Mouse (Mus musculus) midbrain, embryonic 15.5 days (tissue): ENCODE results near the gene Myoz1. TPM values are rescaled to one million over a fixed set of nuclear protein-coding genes. Genes with fewer than 3 reads are reported as not detected.

Source experiments
- ATAC-seq: fragments of 200-750 bp; cut with Nextera tagmentation; replicated peaks from 2 replicates; pipeline ENCODE4 v1.8.0; 2017; ENCODE audit warnings: moderate TSS enrichment
- H3K27ac ChIP-seq: fragments of 300-500 bp; sonication (generic); 2 replicates; pipeline ENCODE4 v1.5.1; 2015; ENCODE audit warnings: mild to moderate bottlenecking, inconsistent platforms
- H3K27me3 ChIP-seq: fragments of 300-500 bp; sonication (generic); replicated peaks from 2 replicates; pipeline ENCODE4 v1.6.1; 2015; ENCODE audit warnings: inconsistent platforms
- H3K36me3 ChIP-seq: fragments of 300-500 bp; sonication (generic); replicated peaks from 2 replicates; pipeline ENCODE4 v1.6.1; 2015; ENCODE audit warnings: inconsistent platforms
- H3K4me1 ChIP-seq: fragments of 300-500 bp; sonication (generic); 2 replicates; pipeline ENCODE4 v1.6.1; 2015; ENCODE audit warnings: inconsistent platforms
- H3K4me2 ChIP-seq: fragments of 300-500 bp; sonication (generic); 2 replicates; pipeline ENCODE4 v1.6.1; 2015; ENCODE audit warnings: inconsistent platforms, mild to moderate bottlenecking, moderate library complexity
- H3K4me3 ChIP-seq: fragments of 300-500 bp; sonication (generic); 2 replicates; pipeline ENCODE4 v1.5.1; 2015; ENCODE audit warnings: mild to moderate bottlenecking, inconsistent platforms
- H3K9ac ChIP-seq: fragments of 300-500 bp; sonication (generic); 2 replicates; pipeline ENCODE4 v1.6.1; 2015; ENCODE audit warnings: mild to moderate bottlenecking, inconsistent platforms
- H3K9me3 ChIP-seq: fragments of 300-500 bp; sonication (generic); 2 replicates; pipeline ENCODE4 v1.6.1; 2016; ENCODE audit warnings: inconsistent platforms
- WGBS: fragments of 180-500 bp; shearing (Covaris S2); methylation state at CpG from one replicate; pipeline ENCODE4 v1.1.7; 2015; ENCODE audit warnings: mixed read lengths; 5-methylcytosine and 5-hydroxymethylcytosine counted together
- polyA plus RNA-seq: library from polyadenylated mRNA; unstranded; fragments of >200 nt; fragmentation: Nextera tagmentation; extraction: Ambion mirVana; gene quantifications from 2 replicates; pipeline ENCODE4 v1.2.1, GENCODE M21; 2015

The Myoz1 gene
- polyA plus RNA-seq, 1 experiment from 2014 or later, result 0.50 TPM

DNA sequence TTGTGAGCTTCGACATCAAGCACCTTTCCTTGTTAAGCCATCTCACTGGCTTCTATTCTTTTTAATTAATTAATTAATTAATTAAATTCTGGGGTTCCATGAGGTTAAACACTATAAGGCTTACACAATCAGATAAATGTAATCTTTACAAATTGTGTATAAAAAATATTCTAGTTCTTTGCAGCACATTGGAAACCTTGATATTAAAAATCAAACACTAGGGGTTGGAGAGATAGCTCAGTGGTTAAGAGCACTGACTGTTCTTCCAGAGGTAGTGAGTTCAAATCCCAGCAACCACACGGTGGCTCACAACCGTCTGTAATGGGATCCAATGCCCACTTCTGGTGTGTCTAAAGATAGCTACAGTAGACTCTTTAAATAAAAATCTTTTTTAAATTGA, 33.4 kb downstream of the Myoz1 start:
- Histone ChIP-seq H3K27me3 (no peaks in the 10 kb centered on the region), H3K36me3 (no peaks in the 10 kb centered on the region), H3K4me3 (no peak overlapping the region), H3K9me3 (no peaks in the 10 kb centered on the region), H3K4me1 (no peaks in the 10 kb centered on the region), H3K4me2 (no peak overlapping the region), H3K27ac (no peak overlapping the region), H3K9ac (no peak overlapping the region)
- WGBS, result 96% methylated on average over 3 of the region's 3 CpGs
- ATAC-seq, result no peak

DNA sequence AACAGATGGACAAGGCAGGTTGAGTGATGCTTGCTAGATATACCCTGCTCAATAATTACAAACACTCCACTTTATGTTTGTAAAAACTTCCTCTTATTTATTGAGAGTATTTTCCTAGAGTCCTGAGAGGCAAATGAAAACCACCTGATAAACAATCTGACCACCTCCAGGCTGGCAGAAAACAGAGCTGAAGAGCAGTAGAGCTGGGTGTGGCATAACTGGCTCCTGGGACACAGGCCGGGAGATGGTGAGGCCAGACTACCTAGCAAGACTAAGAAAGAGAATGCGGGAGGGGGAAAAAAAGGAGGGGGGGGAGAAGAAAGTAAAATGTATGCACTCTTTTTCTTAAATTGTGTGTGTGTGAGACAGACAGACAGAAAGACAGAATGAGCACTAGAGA, 33.9 kb downstream of the Myoz1 start:
- WGBS, result 82% methylated on average over 2 of the region's 2 CpGs
- no peak overlapping the region for H3K27ac ChIP-seq
- no peaks in the 10 kb centered on the region for H3K4me1 ChIP-seq
- H3K9ac ChIP-seq, result no peak overlapping the region
- H3K9me3 ChIP-seq, result no peaks in the 10 kb centered on the region
- no peaks in the 10 kb centered on the region for H3K27me3 ChIP-seq
- no peaks in the 10 kb centered on the region for H3K36me3 ChIP-seq
- H3K4me3 ChIP-seq, result no peak overlapping the region
- no peak overlapping the region for H3K4me2 ChIP-seq
- no peak for ATAC-seq

DNA sequence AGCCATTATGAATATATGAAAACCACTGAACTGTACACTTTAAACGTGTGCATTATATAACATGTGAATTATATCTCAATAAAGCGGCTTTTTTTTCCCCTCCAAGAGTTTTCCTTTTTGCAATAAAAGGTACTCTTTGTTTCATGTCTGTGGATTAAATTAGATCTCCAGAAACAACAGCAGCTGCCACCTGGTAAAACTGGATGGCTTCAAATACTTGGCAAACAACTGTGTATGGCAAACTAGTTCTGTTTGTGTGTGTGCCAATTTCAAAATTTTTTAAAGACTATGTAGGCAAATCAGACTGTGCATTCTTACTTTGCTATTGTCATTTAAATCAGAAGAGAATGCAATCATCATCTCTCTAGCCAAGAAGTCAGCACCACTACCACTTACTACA, 34.4 kb downstream of the Myoz1 start:
- Histone ChIP-seq H3K9ac (no peak overlapping the region), H3K36me3 (no peaks in the 10 kb centered on the region), H3K27ac (no peak overlapping the region), H3K9me3 (no peaks in the 10 kb centered on the region), H3K4me2 (no peak overlapping the region), H3K4me3 (no peak overlapping the region), H3K4me1 (no peaks in the 10 kb centered on the region), H3K27me3 (no peaks in the 10 kb centered on the region)
- WGBS, result 85% methylated on average over 2 of the region's 2 CpGs
- no peak for ATAC-seq

DNA sequence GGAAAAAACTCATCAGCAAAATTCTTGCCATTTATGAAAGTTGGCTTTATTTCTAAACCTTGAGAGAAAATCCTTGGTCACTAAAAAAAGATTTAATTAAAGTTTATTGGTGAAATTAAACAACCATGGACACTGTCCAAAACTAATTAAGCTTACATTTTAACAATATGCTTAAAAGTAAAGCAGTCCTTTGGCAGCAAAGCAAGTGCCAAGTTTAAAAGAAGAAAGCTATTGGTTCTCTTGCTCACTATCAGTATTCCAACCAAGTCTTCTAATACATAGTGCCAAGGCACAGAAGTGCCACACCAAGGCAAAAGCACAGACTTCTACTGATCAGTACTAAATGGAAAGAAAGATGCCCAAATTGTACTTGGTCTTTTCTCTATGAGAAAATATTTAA, 37.2 kb downstream of the Myoz1 start:
- no peaks in the 10 kb centered on the region for H3K9me3 ChIP-seq
- H3K4me2 ChIP-seq, result no peak overlapping the region
- no peaks in the 10 kb centered on the region for H3K27me3 ChIP-seq
- no peak overlapping the region for H3K27ac ChIP-seq
- H3K4me1 ChIP-seq, result 0 out of 2 replicates have a peak, but pooled peaks cover 2% of the 10 kb centered on the region
- H3K36me3 ChIP-seq, result no peaks in the 10 kb centered on the region
- no peak overlapping the region for H3K9ac ChIP-seq
- ATAC-seq, result no peak
- no peak overlapping the region for H3K4me3 ChIP-seq

DNA sequence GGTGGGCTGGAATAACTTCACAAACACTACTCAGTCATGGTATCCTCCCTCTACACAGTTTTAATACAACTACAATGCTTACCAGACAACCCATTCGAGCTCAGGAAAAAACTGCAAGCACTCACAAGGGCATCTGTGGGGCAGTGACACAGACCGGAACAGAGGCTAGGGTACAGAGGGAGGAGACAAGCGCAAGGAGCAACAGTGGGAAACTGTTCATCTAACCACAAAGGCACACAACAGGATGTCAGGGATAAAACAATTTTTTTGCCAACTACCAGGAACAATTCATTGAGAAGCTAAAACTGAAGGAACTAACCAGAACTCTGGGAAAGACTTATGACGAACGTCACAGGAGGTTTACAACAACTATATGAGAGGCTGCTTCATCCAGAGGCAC, 38.1 kb downstream of the Myoz1 start:
- Histone ChIP-seq H3K9me3 (no peaks in the 10 kb centered on the region), H3K36me3 (no peaks in the 10 kb centered on the region), H3K4me2 (no peak overlapping the region), H3K4me3 (no peak overlapping the region), H3K27me3 (no peaks in the 10 kb centered on the region), H3K4me1 (0 out of 2 replicates have a peak, but pooled peaks cover 2% of the 10 kb centered on the region), H3K9ac (no peak overlapping the region), H3K27ac (no peak overlapping the region)
- WGBS, result 78% methylated on average over 5 of the region's 5 CpGs
- ATAC-seq, result no peak

DNA sequence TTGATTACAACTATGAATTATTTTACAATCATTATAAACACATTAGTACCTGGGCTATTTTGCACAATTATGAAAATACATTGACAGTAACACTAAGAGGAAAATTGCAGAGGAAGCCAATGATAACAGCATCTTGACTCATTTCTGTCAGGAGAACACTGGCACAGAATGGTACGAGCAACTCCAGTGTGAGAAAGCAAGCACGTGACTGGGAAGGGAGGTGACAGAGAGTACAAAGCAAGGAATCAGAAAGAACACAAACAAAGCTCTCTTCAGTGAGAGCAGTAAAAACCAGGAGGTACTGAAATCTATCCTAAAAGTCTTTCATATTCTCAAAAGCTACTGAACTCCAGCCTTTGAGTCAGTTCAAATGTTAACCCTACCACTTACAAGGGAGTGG, 39.9 kb downstream of the Myoz1 start:
- ATAC-seq, result no peak
- Histone ChIP-seq H3K4me3 (no peak overlapping the region), H3K9me3 (no peaks in the 10 kb centered on the region), H3K27ac (no peak overlapping the region), H3K4me1 (0 out of 2 replicates have a peak, but pooled peaks cover 2% of the 10 kb centered on the region), H3K9ac (no peak overlapping the region), H3K4me2 (no peak overlapping the region), H3K36me3 (no peaks in the 10 kb centered on the region), H3K27me3 (no peaks in the 10 kb centered on the region)
- WGBS, result 20% methylated on average over 2 of the region's 2 CpGs

DNA sequence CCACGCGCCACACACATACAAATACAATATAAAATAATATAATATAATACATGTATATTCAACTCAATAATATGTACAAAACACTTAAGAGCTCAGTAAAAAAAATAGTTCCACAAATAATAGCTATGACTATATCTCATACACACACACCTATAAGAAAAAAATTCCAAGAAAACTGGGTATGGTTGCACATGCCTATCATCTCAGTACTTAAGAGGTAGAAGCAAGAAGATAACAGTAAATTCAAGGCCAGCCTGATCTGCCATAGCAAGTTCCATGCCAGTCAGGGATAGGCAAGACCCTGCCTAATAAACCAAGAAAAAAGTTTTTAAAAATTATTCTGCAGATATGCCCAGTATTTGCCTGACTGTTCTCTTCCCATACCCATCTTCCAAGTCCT, 41.3 kb downstream of the Myoz1 start:
- Histone ChIP-seq H3K36me3 (no peaks in the 10 kb centered on the region), H3K4me1 (0 out of 2 replicates have a peak, but pooled peaks cover 2% of the 10 kb centered on the region), H3K9ac (no peak overlapping the region), H3K27me3 (no peaks in the 10 kb centered on the region), H3K27ac (no peak overlapping the region), H3K9me3 (no peaks in the 10 kb centered on the region), H3K4me2 (no peak overlapping the region), H3K4me3 (no peak overlapping the region)
- 99% methylated on average over 2 of the region's 2 CpGs for WGBS
- no peak for ATAC-seq

DNA sequence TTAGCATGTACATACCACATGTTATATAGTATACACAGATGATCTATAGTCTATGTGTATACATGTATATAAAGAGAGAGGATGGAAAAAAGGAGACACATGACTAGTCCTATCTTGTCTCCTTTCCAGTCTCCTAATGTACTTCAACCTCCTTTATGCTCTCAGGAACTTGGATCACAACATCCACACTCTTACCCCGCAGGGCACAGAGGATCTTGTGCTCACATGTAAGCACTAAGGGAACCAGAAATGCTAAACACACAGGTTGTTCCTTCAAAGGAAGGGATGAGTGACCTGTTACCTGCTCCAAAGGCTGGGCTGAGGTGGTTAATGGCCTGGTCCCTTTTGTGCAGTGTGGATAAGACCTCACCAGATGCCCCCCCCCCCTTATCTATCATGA, 43.5 kb downstream of the Myoz1 start:
- H3K4me1 ChIP-seq, result 0 out of 2 replicates have a peak, but pooled peaks cover 2% of the 10 kb centered on the region
- no peak overlapping the region for H3K27ac ChIP-seq
- no peak overlapping the region for H3K9ac ChIP-seq
- no peaks in the 10 kb centered on the region for H3K27me3 ChIP-seq
- H3K9me3 ChIP-seq, result no peaks in the 10 kb centered on the region
- 91% methylated on average over 1 of the region's 1 CpGs for WGBS
- H3K36me3 ChIP-seq, result no peaks in the 10 kb centered on the region
- H3K4me3 ChIP-seq, result no peak overlapping the region
- no peak overlapping the region for H3K4me2 ChIP-seq
- no peak for ATAC-seq

DNA sequence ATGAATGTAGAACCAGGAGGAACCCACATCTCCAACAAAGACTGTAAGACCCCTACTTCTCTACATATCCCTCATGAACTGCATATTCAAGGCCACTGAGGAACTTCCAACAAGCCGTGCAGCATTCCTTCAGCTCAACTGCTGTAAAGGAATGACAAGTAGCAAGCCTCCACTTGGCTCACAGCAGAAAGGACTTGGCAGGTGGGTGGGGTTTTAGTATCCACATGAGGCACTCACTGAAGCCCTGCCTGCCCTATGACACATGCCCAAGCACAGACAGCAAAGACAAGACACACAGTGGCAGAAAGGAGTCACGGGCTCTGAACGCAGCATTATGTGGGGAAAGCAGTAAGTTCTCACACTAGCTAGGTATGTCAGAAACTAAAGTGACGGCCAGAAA, 46.2 kb downstream of the Myoz1 start:
- whole genome bisulfite sequencing, result 91% methylated on average over 4 of the region's 4 CpGs
- Histone ChIP-seq H3K4me1 (no peaks in the 10 kb centered on the region), H3K4me3 (no peak overlapping the region), H3K27ac (no peak overlapping the region), H3K9me3 (no peaks in the 10 kb centered on the region), H3K4me2 (no peak overlapping the region), H3K9ac (no peak overlapping the region), H3K36me3 (no peaks in the 10 kb centered on the region), H3K27me3 (no peaks in the 10 kb centered on the region)
- ATAC-seq, result no peak

DNA sequence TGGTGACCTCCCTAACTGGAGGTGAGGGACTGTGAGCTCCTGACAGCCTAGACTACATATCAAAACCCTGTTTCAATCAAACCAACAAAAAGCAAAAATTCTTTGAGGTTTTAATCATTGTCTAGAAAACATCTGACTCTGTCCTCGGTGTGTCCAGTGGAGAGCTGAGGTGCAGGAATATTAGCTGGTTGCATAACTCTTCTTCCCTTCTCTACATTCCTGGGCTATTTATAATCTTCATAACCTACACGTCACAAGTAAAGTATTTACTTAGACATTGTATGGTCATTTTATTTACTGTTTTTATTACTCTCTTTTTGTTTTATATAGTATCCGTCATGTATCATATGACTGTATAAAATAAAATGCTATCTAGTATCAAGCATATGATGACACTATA, 46.8 kb downstream of the Myoz1 start:
- Histone ChIP-seq H3K36me3 (no peaks in the 10 kb centered on the region), H3K4me2 (no peak overlapping the region), H3K9me3 (no peaks in the 10 kb centered on the region), H3K4me1 (no peaks in the 10 kb centered on the region), H3K27me3 (no peaks in the 10 kb centered on the region), H3K27ac (no peak overlapping the region), H3K4me3 (no peak overlapping the region), H3K9ac (no peak overlapping the region)
- no peak for ATAC-seq
- WGBS, result 94% methylated on average over 3 of the region's 3 CpGs

DNA sequence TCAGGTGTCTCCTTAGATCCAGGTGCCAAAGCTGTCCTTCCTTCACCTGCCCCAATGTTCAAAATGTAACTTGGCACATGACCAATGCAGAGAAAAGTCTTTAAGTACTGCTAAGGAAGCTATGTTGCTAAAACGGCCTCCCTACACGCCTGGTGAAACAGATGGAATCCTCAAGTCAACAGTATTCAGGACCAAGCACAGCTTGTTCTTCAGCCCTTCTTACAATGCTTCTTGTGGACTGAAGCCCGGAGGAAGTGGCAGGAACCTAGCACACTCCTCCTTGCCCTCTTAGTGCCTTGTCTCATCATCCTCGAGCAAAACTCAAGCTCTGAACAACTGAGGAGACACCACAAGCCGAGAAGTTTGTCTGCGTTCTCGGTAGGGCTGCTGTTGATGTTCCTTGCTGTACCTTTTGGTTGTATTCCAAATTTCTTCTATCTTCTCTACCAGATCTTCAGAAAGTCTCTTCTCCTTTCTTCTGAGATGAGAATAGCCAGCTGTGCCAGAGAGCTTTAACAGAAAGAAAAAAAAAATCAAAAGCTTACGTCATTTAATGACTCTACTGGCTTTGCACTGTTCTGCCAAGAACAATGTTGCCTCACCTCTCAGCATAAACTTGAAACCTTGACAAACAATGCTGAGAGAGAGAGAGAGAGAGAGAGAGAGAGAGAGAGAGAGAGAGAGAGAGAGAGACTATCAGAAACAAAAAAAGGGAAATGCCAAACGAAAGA, 48.8 kb downstream of the Myoz1 start:
- no peak overlapping the region for H3K4me2 ChIP-seq
- no peak for ATAC-seq
- WGBS, result 85% methylated on average over 9 of the region's 9 CpGs
- H3K27me3 ChIP-seq, result no peaks in the 10 kb centered on the region
- H3K9ac ChIP-seq, result no peak overlapping the region
- H3K9me3 ChIP-seq, result no peaks in the 10 kb centered on the region
- H3K4me3 ChIP-seq, result no peak overlapping the region
- no peaks in the 10 kb centered on the region for H3K36me3 ChIP-seq
- H3K27ac ChIP-seq, result no peak overlapping the region
- no peaks in the 10 kb centered on the region for H3K4me1 ChIP-seq

DNA sequence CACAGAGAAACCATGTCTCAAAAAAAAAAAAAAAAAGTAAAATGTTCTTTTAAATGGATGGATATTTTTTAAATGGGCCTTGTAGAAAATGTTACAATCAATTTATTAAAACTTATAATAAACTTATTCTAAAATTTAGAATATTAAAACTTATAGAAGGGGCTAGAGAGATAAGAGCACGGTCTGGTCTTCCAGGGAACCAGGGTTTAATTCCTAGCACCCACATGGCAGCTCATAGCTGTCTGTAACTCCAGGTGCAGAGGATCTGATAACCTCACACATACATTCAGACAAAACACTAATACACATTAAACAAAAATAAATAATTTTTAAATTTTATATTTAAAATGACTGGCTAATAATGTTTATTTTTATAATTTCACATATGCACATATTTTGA, 55.1 kb downstream of the Myoz1 start:
- Histone ChIP-seq H3K36me3 (no peaks in the 10 kb centered on the region), H3K4me2 (no peak overlapping the region), H3K27ac (no peak overlapping the region), H3K27me3 (no peaks in the 10 kb centered on the region), H3K9me3 (no peaks in the 10 kb centered on the region), H3K4me3 (no peak overlapping the region), H3K9ac (no peak overlapping the region), H3K4me1 (no peaks in the 10 kb centered on the region)
- no peak for ATAC-seq
- WGBS, result 97% methylated on average over 1 of the region's 1 CpGs

DNA sequence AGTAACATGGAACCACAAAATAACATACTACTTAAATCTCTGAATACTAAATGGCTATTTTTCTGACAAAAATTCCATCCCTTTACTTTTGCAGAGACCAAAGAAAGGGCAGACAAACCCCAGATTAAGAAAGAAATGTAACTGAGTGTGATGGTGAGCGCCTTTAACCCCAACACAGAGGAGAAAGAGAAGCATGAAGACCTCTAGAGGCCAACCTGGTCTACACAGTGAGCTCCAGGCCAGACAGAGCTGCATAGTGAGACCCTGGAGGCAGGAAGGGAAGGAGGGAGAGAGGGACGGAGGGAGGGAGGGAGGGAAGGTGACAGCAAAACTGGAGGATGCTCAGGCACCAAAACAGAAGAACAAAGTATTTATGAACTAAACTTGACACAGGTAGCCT, 56.1 kb downstream of the Myoz1 start:
- 66% methylated on average over 2 of the region's 2 CpGs for WGBS
- no peak overlapping the region for H3K4me2 ChIP-seq
- no peak overlapping the region for H3K27ac ChIP-seq
- no peak overlapping the region for H3K9ac ChIP-seq
- no peaks in the 10 kb centered on the region for H3K4me1 ChIP-seq
- H3K9me3 ChIP-seq, result no peaks in the 10 kb centered on the region
- no peaks in the 10 kb centered on the region for H3K27me3 ChIP-seq
- no peak for ATAC-seq
- H3K36me3 ChIP-seq, result no peaks in the 10 kb centered on the region
- H3K4me3 ChIP-seq, result no peak overlapping the region
